ENCODE assay signal across 8 mouse cellular contexts in genomic region chr19:21651664-21652063, GRCm38 (mm10). TPM values are rescaled to one million over a fixed set of nuclear protein-coding genes. Genes with fewer than 3 reads are reported as not detected.
A peak's percentile ranks its signal among the peaks of the same experiment; 100 is the strongest.
DNase-seq lines count a peak whose midpoint lies in the region; ATAC-seq and TF ChIP-seq lines count a peak whose summit lies in the region.

No protein-coding gene starts in this region.

- no peak for DNase-seq in heart, embryonic 10.5 days (ENCODE audit: low spot score)
- DNase-seq in heart, adult 9 months (ENCODE audit: low spot score in 2 of 2): no peak
- no peak for DNase-seq in testis, postnatal 14 days (ENCODE audit: low spot score)
- no peak for DNase-seq in liver, embryonic 11.5 days (ENCODE audit: low spot score)
- no peak for DNase-seq in stomach, postnatal 0 days (ENCODE audit: low spot score)
- DNase-seq in embryo, embryonic 9.5 days (ENCODE audit: extremely low spot score): no peak
- no peak for DNase-seq in natural killer cell, adult 2 months (ENCODE audit: low spot score in 2 of 2)

- H3K9me3 ChIP-seq in heart, embryonic 10.5 days: no peaks in the 10 kb centered on the region
- H3K9me3 ChIP-seq in liver, embryonic 11.5 days (ENCODE audit: control insufficient read depth, low read length): no peaks in the 10 kb centered on the region
- H3K9me3 ChIP-seq in stomach, postnatal 0 days (ENCODE audit: control insufficient read depth, low read length): no peaks in the 10 kb centered on the region

- peak overlapping the region; percentile 98; the same call in 1 of the 2 replicates for H3K27ac ChIP-seq in heart, embryonic 10.5 days
- H3K27ac ChIP-seq in testis, adult 2 months (ENCODE audit: control insufficient read depth, insufficient read depth, low read depth, low read length): peak overlapping the region; percentile 87; the same call in 1 of the 2 replicates
- H3K27ac ChIP-seq in liver, embryonic 11.5 days (ENCODE audit: low read depth, low read length): no peak overlapping the region
- peak overlapping the region; percentile 98 for H3K27ac ChIP-seq in stomach, postnatal 0 days (replicated peaks)

- H3K36me3 ChIP-seq in heart, embryonic 10.5 days: no peaks in the 10 kb centered on the region
- H3K36me3 ChIP-seq in testis, adult 2 months (ENCODE audit: control insufficient read depth, insufficient read depth, low read length): peaks cover 1% of the 10 kb centered on the region; the same call in 1 of the 2 replicates
- no peaks in the 10 kb centered on the region for H3K36me3 ChIP-seq in liver, embryonic 11.5 days (ENCODE audit: control insufficient read depth, insufficient read depth, low read length)
- H3K36me3 ChIP-seq in stomach, postnatal 0 days (ENCODE audit: control insufficient read depth, insufficient read depth, low read length): no peaks in the 10 kb centered on the region

- no peak for TF ChIP-seq POLR2A in testis, adult 2 months (IDR thresholded peaks at IDR 0.05; ENCODE audit: control insufficient read depth, low read depth, low read length)

- WGBS in heart, embryonic 10.5 days: 52% methylated on average over 6 of the region's 6 CpGs
- 45% methylated on average over 6 of the region's 6 CpGs for WGBS in liver, embryonic 11.5 days
- 22% methylated on average over 6 of the region's 6 CpGs for WGBS in stomach, postnatal 0 days

- peak overlapping the region; percentile 89 for H3K4me2 ChIP-seq in liver, embryonic 11.5 days
- H3K4me2 ChIP-seq in stomach, postnatal 0 days (replicated peaks; ENCODE audit: low read depth): peak overlapping the region; percentile 77

- peak overlapping the region; percentile 93 for H3K4me3 ChIP-seq in heart, embryonic 10.5 days
- H3K4me3 ChIP-seq in testis, adult 2 months (ENCODE audit: control insufficient read depth, low read depth, low read length): peak overlapping the region; percentile 98; the same call in 1 of the 2 replicates
- H3K4me3 ChIP-seq in liver, embryonic 11.5 days (ENCODE audit: low read depth, low read length): peak overlapping the region; percentile 93
- H3K4me3 ChIP-seq in stomach, postnatal 0 days (ENCODE audit: low read depth, low read length): peak overlapping the region; percentile 92

- no peaks in the 10 kb centered on the region for H3K27me3 ChIP-seq in heart, embryonic 10.5 days (ENCODE audit: insufficient read depth, poor library complexity, severe bottlenecking)
- no peaks in the 10 kb centered on the region for H3K27me3 ChIP-seq in testis, adult 2 months (ENCODE audit: control insufficient read depth, insufficient read depth, low read length)
- H3K27me3 ChIP-seq in liver, embryonic 11.5 days (replicated peaks; ENCODE audit: control insufficient read depth, insufficient read depth, low read length): no peaks in the 10 kb centered on the region
- H3K27me3 ChIP-seq in stomach, postnatal 0 days (ENCODE audit: control insufficient read depth, insufficient read depth, low read length): no peaks in the 10 kb centered on the region

- TF ChIP-seq CTCF in testis, adult 2 months (IDR thresholded peaks at IDR 0.05; ENCODE audit: control insufficient read depth, insufficient read depth, insufficient replicate concordance, low read depth, low read length): no peak
- TF ChIP-seq CTCF in stomach, postnatal 0 days (IDR thresholded peaks at IDR 0.05; ENCODE audit: low read depth): no peak

- TF ChIP-seq EP300 in stomach, postnatal 0 days (optimal IDR thresholded peaks at IDR 0.05): no peak

- H3K4me1 ChIP-seq in heart, embryonic 10.5 days: peaks cover 7% of the 10 kb centered on the region; the same call in 1 of the 2 replicates
- peaks cover 8% of the 10 kb centered on the region for H3K4me1 ChIP-seq in testis, adult 2 months (ENCODE audit: control insufficient read depth, insufficient read depth, low read length)
- H3K4me1 ChIP-seq in liver, embryonic 11.5 days (replicated peaks; ENCODE audit: control insufficient read depth, insufficient read depth, low read length): peaks cover 18% of the 10 kb centered on the region
- peaks cover 3% of the 10 kb centered on the region; the same call in 1 of the 2 replicates for H3K4me1 ChIP-seq in stomach, postnatal 0 days (replicated peaks; ENCODE audit: control insufficient read depth, insufficient read depth)

- H3K9ac ChIP-seq in liver, embryonic 11.5 days (ENCODE audit: low read depth, low read length): peak overlapping the region; percentile 74
- peak overlapping the region; percentile 94 for H3K9ac ChIP-seq in stomach, postnatal 0 days (ENCODE audit: low read length)

- ATAC-seq in liver, embryonic 11.5 days (replicated peaks; ENCODE audit: low FRiP score): no peak
- ATAC-seq in stomach, postnatal 0 days (ENCODE audit: low FRiP score, low TSS enrichment): no peak

RNA-seq across cellular contexts. Expression of gene 1110059E24Rik, which starts 1.1 kb away (rescaled TPM):
- 47.3 and 54.2 TPM in 2 replicates for polyA plus RNA-seq in heart, embryonic 10.5 days (2016; fragmentation: Nextera tagmentation; extraction: Ambion mirVana)
- 6.9 and 7.5 TPM in 2 replicates for polyA plus RNA-seq in testis, adult 2 months (2012; rRNA removed)
- 35.4 and 36.6 TPM in 2 replicates for polyA plus RNA-seq in liver, embryonic 11.5 days (2014; fragmentation: Nextera tagmentation; extraction: Ambion mirVana)
- 31.4 and 33.4 TPM in 2 replicates for polyA plus RNA-seq in stomach, postnatal 0 days (2015; fragmentation: Nextera tagmentation; extraction: Ambion mirVana)

RNA-seq across cellular contexts. Expression of gene Abhd17b, which starts 1.3 kb away (rescaled TPM):
- 15.1 and 20.7 TPM in 2 replicates for polyA plus RNA-seq in heart, embryonic 10.5 days (2016; fragmentation: Nextera tagmentation; extraction: Ambion mirVana)
- polyA plus RNA-seq in testis, adult 2 months (2012; rRNA removed): 47.4 and 55.4 TPM in 2 replicates
- 17.7 and 18.3 TPM in 2 replicates for polyA plus RNA-seq in liver, embryonic 11.5 days (2014; fragmentation: Nextera tagmentation; extraction: Ambion mirVana)
- 19.3 and 22.6 TPM in 2 replicates for polyA plus RNA-seq in stomach, postnatal 0 days (2015; fragmentation: Nextera tagmentation; extraction: Ambion mirVana)
